Mouse (Mus musculus) common myeloid progenitor, adult 5-6 weeks (primary cell): ENCODE results near the gene Ezr. TPM values are rescaled to one million over a fixed set of nuclear protein-coding genes. Genes with fewer than 3 reads are reported as not detected.

ENCODE experiments used
- total RNA-seq: library from RNA; stranded (forward); fragments of 200-1000, 187-1606 nt; gene quantifications from 2 replicates; pipeline ENCODE4 v1.2.3, GENCODE M21; 2017

Ezr gene
- total RNA-seq, 1 experiment from 2014 or later = 175 TPM

Other genes starting within 250 kb of the Ezr start
- gene Dynlt1c, start 181.1 kb downstream of the Ezr start, total RNA-seq = 2.6 and 5.9 TPM in 2 replicates
- 94.8 and 97.8 TPM in 2 replicates for gene Dynlt1f, start 126.9 kb downstream of the Ezr start, total RNA-seq
- 1.1 TPM in 1 of 2 replicates, not detected in the other for gene Sytl3, start 123.7 kb downstream of the Ezr start, total RNA-seq
- gene Rsph3b, start 165.9 kb upstream of the Ezr start, total RNA-seq = 43.6 and 46.6 TPM in 2 replicates
- 39.2 and 40.2 TPM in 2 replicates for gene Tagap1, start 178.4 kb upstream of the Ezr start, total RNA-seq
- 429 and 483 TPM in 2 replicates for gene Rnaset2b, start 187.8 kb upstream of the Ezr start, total RNA-seq
- gene Gm49721, start 196.1 kb upstream of the Ezr start, total RNA-seq = not detected in 2 replicates
- gene Gm1604a, start 242.8 kb upstream of the Ezr start, total RNA-seq = 0.41 TPM in 1 of 2 replicates, not detected in the other